In the genomic region with DNA sequence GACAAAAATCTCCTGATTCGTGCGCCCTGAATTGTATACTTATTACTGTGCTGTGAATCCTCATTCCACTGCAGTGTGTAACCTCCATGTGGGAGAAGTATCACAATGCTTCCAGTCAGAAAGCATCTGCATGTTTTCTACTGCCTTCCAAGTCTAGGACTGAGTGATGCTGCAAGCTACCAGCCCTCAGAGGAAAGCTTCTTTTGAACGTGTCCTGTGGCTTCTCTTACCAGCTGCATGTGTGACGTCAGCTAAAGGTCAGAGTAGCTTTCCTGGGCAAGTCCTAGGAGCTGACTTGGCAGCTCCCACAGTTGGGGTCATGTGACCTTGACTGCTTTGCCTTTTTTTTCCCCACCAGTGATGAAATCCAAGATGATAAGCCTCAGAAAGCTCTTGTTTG, we compare ENCODE assay signal across 22 mouse cellular contexts.
DNase-seq lines count a peak whose midpoint lies in the region; ATAC-seq and TF ChIP-seq lines count a peak whose summit lies in the region.
"Had no signal": no experiment of that assay in that cellular context is flagged by ENCODE, and none has a peak within 500 bp of the region (broad histone marks: within the 10 kb centered on the region; RNA-seq: fewer than 3 reads in every experiment).

No protein-coding gene starts in this region.

- no peak overlapping the region for H3K4me2 ChIP-seq in liver, postnatal 0 days (ENCODE audit: low read depth, low read length)
- no peak overlapping the region for H3K4me2 ChIP-seq in liver, embryonic 11.5 days
- no peak overlapping the region for H3K4me2 ChIP-seq in myocyte (ENCODE audit: low read depth)
- H3K4me2 ChIP-seq: forebrain, embryonic 13.5 days; hindbrain, embryonic 15.5 days; kidney, embryonic 15.5 days; midbrain, embryonic 11.5 days had no signal

- 44% methylated on average over 4 of the region's 4 CpGs for WGBS in liver, postnatal 0 days (ENCODE audit: insufficient replicate concordance)
- 45% methylated on average over 4 of the region's 4 CpGs for WGBS in liver, embryonic 11.5 days

- H3K27me3 ChIP-seq in liver, postnatal 0 days (ENCODE audit: insufficient read depth, low read length): no peaks in the 10 kb centered on the region
- no peaks in the 10 kb centered on the region for H3K27me3 ChIP-seq in liver, embryonic 11.5 days (replicated peaks; ENCODE audit: control insufficient read depth, insufficient read depth, low read length)
- H3K27me3 ChIP-seq in myocyte (ENCODE audit: control insufficient read depth, insufficient read depth, insufficient read length): no peaks in the 10 kb centered on the region
- H3K27me3 ChIP-seq: forebrain, embryonic 13.5 days; hindbrain, embryonic 15.5 days; kidney, embryonic 15.5 days had no signal

- H3K9me3 ChIP-seq in liver, postnatal 0 days (ENCODE audit: low read length): no peaks in the 10 kb centered on the region
- H3K9me3 ChIP-seq in liver, embryonic 11.5 days (ENCODE audit: control insufficient read depth, low read length): no peaks in the 10 kb centered on the region
- H3K9me3 ChIP-seq: forebrain, embryonic 13.5 days; hindbrain, embryonic 15.5 days; kidney, embryonic 15.5 days had no signal

- H3ac ChIP-seq in myocyte (ENCODE audit: control insufficient read depth, insufficient read length): no peak overlapping the region

- no peak overlapping the region for H3K27ac ChIP-seq in gastrocnemius, adult 2 months
- no peak overlapping the region for H3K27ac ChIP-seq in liver, postnatal 0 days (ENCODE audit: low read depth)
- H3K27ac ChIP-seq in liver, embryonic 11.5 days (ENCODE audit: low read depth, low read length): no peak overlapping the region
- H3K27ac ChIP-seq: forebrain, embryonic 13.5 days; heart, adult 2 months; hindbrain, embryonic 15.5 days; kidney, embryonic 15.5 days had no signal

- H3K36me3 ChIP-seq in liver, postnatal 0 days (replicated peaks; ENCODE audit: insufficient read depth, low read length): no peaks in the 10 kb centered on the region
- no peaks in the 10 kb centered on the region for H3K36me3 ChIP-seq in liver, embryonic 11.5 days (ENCODE audit: control insufficient read depth, insufficient read depth, low read length)
- no peaks in the 10 kb centered on the region for H3K36me3 ChIP-seq in myocyte (ENCODE audit: control insufficient read depth, insufficient read depth)
- H3K36me3 ChIP-seq: hindbrain, embryonic 15.5 days; kidney, embryonic 15.5 days had no signal

- H3K79me2 ChIP-seq in myocyte (ENCODE audit: control insufficient read depth, insufficient read depth): no peaks in the 10 kb centered on the region

- no peak overlapping the region for H3K9ac ChIP-seq in liver, postnatal 0 days (replicated peaks)
- no peak overlapping the region for H3K9ac ChIP-seq in liver, embryonic 11.5 days (ENCODE audit: low read depth, low read length)
- H3K9ac ChIP-seq: forebrain, embryonic 13.5 days; hindbrain, embryonic 15.5 days; kidney, embryonic 15.5 days had no signal

- 0 out of 2 replicates have a peak, but pooled peaks have one; percentile 21 for ATAC-seq in liver, postnatal 0 days
- ATAC-seq in liver, embryonic 11.5 days (replicated peaks; ENCODE audit: low FRiP score): no peak
- ATAC-seq: forebrain, embryonic 13.5 days; lung, postnatal 0 days; Patski had no signal

- no peak overlapping the region for H3K4me3 ChIP-seq in gastrocnemius, adult 2 months
- no peak overlapping the region for H3K4me3 ChIP-seq in liver, postnatal 0 days (ENCODE audit: low read depth, low read length)
- H3K4me3 ChIP-seq in liver, embryonic 11.5 days (ENCODE audit: low read depth, low read length): no peak overlapping the region
- no peak overlapping the region for H3K4me3 ChIP-seq in myocyte
- H3K4me3 ChIP-seq: forebrain, embryonic 13.5 days; heart, adult 2 months; hindbrain, embryonic 15.5 days; kidney, embryonic 15.5 days had no signal

- no peak for TF ChIP-seq POLR2A in myocyte (IDR thresholded peaks at IDR 0.05; ENCODE audit: insufficient read length, low read depth)

- H3K4me1 ChIP-seq in liver, postnatal 0 days (ENCODE audit: insufficient read depth): no peaks in the 10 kb centered on the region
- H3K4me1 ChIP-seq in liver, embryonic 11.5 days (replicated peaks; ENCODE audit: control insufficient read depth, insufficient read depth, low read length): no peaks in the 10 kb centered on the region
- H3K4me1 ChIP-seq: kidney, embryonic 15.5 days had no signal

- no peak for TF ChIP-seq CTCF in gastrocnemius, adult 2 months (IDR thresholded peaks at IDR 0.05)
- TF ChIP-seq CTCF in liver, postnatal 0 days (IDR thresholded peaks at IDR 0.05; ENCODE audit: low read depth): no peak

- no peak for TF ChIP-seq EP300 in liver, postnatal 0 days (IDR thresholded peaks at IDR 0.05; ENCODE audit: low read depth)

- peak; percentile 33 for DNase-seq in gastrocnemius, adult 2 months
- no peak for DNase-seq in gastrocnemius, postnatal 25 days
- no peak for DNase-seq in liver, postnatal 0 days
- DNase-seq in liver, embryonic 11.5 days (ENCODE audit: low spot score): no peak
- DNase-seq in Muller cell, postnatal 12 days (ENCODE audit: inconsistent ontology term): peak; percentile 87
- no peak for DNase-seq in left cerebral cortex, postnatal 14 days (ENCODE audit: low spot score in 2 of 2)
- no peak for DNase-seq in right cerebral cortex, postnatal 36 days (ENCODE audit: low spot score in 2 of 2)
- DNase-seq: adrenal gland, adult 2 months; cerebellum, adult 18-20 months; gastrocnemius, postnatal 14 days; heart, adult 2 months; heart, postnatal 4 days; layer of hippocampus, adult 9-11 months; right cerebral cortex, postnatal 14 days; thymus, postnatal 14 days had no signal

- intact Hi-C loops in gastrocnemius, adult 2 months (cut with DNase I): no loop called here
- intact Hi-C loops in left cerebral cortex, postnatal 14 days (cut with DNase I): no loop called here

TF ChIP-seq in myocyte, 11 proteins besides CTCF, POLR2A, EP300 and RAD21:
- TF ChIP-seq USF1 (IDR thresholded peaks at IDR 0.05; ENCODE audit: low read depth) (peak; percentile 39), SRF (IDR thresholded peaks at IDR 0.05; ENCODE audit: control insufficient read depth, insufficient read length, low read depth) (no peak)

Comparison
In these comparisons a context has a peak if more than half of its experiments do, and no peak if none do; other contexts are left out.
1. DNase-seq: peak in gastrocnemius, adult 2 months (single experiment) and Muller cell, postnatal 12 days (single experiment); none in gastrocnemius, postnatal 25 days (single experiment), liver, postnatal 0 days (single experiment), liver, embryonic 11.5 days (single experiment), left cerebral cortex, postnatal 14 days (0 of 2) and right cerebral cortex, postnatal 36 days (0 of 2).